Mouse (Mus musculus): ENCODE measurements around the gene Cmtm4. TPM values are rescaled to one million over a fixed set of nuclear protein-coding genes. Genes with fewer than 3 reads are reported as not detected.

Cmtm4 gene
- polyA plus RNA-seq, 1 experiment from 2014 or later, result 1.2 TPM

DNA sequence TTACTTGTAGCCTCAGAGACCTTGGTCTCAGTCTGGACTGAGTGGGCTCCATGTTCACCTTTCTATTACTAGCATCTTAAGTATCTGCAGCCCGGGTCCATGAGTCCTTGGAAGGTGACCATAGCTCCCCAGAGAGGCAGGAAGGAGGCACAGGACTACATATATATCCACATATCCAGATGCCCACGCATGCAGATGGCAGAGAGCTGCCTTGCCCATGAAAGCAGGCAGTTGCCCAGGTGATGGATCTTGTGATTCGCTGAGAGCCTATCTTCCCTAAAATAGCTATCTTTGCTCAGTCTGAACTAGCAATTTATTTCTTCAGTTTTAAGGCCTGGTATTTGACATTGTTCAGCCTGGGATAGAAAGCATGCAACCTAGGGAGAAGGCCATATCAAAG is 15.9 kb upstream of the Cmtm4 start:
- Histone ChIP-seq H3K27ac (replicated peaks) (no peak overlapping the region), H3K36me3 (peaks cover 10% of the 10 kb centered on the region), H3K4me1 (peaks cover 39% of the 10 kb centered on the region), H3K4me3 (no peak overlapping the region), H3K9ac (no peak overlapping the region), H3K4me2 (no peak overlapping the region), H3K9me3 (no peaks in the 10 kb centered on the region), H3K27me3 (replicated peaks) (no peaks in the 10 kb centered on the region)
- ATAC-seq (ENCODE audit: extremely low read depth, insufficient number of reproducible peaks, low FRiP score, low TSS enrichment), result no peak
- 77% methylated on average over 3 of the region's 3 CpGs for WGBS

DNA sequence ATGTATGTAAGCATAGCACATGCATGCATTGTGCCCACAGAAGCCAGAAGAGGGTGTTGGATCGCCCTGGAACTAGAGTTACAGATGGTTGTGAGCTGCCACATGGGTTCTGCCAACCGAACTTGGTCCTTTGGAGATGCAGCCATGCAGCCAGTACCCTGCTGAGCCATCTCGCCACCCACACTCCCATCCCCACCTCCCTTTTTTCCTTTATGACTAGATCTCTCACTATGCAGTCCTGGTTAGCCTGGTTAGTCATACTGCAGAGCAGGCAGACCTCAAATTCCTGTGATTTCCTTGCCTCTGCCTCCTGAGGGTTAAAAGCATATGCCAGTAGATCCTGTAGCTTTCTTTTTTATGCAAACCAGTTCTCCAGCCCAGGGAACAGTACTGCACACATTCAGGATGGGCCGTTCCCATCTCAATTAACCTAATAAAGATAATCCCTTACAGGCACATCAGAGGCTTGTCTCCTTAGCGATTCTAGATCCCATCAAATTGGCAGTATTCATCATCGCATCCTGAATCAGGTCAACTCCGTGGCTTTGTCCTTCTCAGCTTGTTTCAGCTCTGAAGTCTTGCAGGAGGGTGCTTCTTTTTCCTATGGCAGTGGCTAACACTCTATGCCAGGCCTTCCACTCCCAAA is 15.1 kb upstream of the Cmtm4 start:
- 69% methylated on average over 7 of the region's 7 CpGs for WGBS
- H3K4me1 ChIP-seq, result peaks cover 44% of the 10 kb centered on the region
- H3K9me3 ChIP-seq, result no peaks in the 10 kb centered on the region
- H3K27ac ChIP-seq (replicated peaks), result no peak overlapping the region
- no peak overlapping the region for H3K4me3 ChIP-seq
- H3K9ac ChIP-seq, result no peak overlapping the region
- no peak for ATAC-seq (ENCODE audit: extremely low read depth, insufficient number of reproducible peaks, low FRiP score, low TSS enrichment)
- no peak overlapping the region for H3K4me2 ChIP-seq
- H3K36me3 ChIP-seq, result peaks cover 5% of the 10 kb centered on the region; the same call in 1 of the 2 replicates
- no peaks in the 10 kb centered on the region for H3K27me3 ChIP-seq (replicated peaks)

- no peak for ATAC-seq (ENCODE audit: extremely low read depth, insufficient number of reproducible peaks, low FRiP score, low TSS enrichment)
Measured at GRCm38 (mm10) chr8:104408328-104409110, 12.9 kb upstream of the Cmtm4 start.

GRCm38 (mm10) chr8:104406340-104407128 is 10.9 kb upstream of the Cmtm4 start:
- no peaks in the 10 kb centered on the region for H3K27me3 ChIP-seq (replicated peaks)
- H3K36me3 ChIP-seq, result no peaks in the 10 kb centered on the region
- H3K9ac ChIP-seq, result no peak overlapping the region
- peaks cover 28% of the 10 kb centered on the region for H3K4me1 ChIP-seq
- H3K4me3 ChIP-seq, result no peak overlapping the region
- no peaks in the 10 kb centered on the region for H3K9me3 ChIP-seq
- WGBS, result 72% methylated on average over 6 of the region's 6 CpGs
- no peak overlapping the region for H3K4me2 ChIP-seq
- no peak for ATAC-seq (ENCODE audit: extremely low read depth, insufficient number of reproducible peaks, low FRiP score, low TSS enrichment)
- H3K27ac ChIP-seq (replicated peaks), result no peak overlapping the region

More at GRCm38 (mm10) chr8:104408328-104409110, 12.9 kb upstream of the Cmtm4 start:
- WGBS, result 74% methylated on average over 7 of the region's 7 CpGs
- H3K4me2 ChIP-seq, result no peak overlapping the region
- H3K9me3 ChIP-seq, result no peaks in the 10 kb centered on the region
- H3K4me1 ChIP-seq, result peaks cover 46% of the 10 kb centered on the region
- no peak overlapping the region for H3K27ac ChIP-seq (replicated peaks)
- H3K27me3 ChIP-seq (replicated peaks), result no peaks in the 10 kb centered on the region
- no peak overlapping the region for H3K4me3 ChIP-seq
- no peak overlapping the region for H3K9ac ChIP-seq
- H3K36me3 ChIP-seq, result no peaks in the 10 kb centered on the region

DNA sequence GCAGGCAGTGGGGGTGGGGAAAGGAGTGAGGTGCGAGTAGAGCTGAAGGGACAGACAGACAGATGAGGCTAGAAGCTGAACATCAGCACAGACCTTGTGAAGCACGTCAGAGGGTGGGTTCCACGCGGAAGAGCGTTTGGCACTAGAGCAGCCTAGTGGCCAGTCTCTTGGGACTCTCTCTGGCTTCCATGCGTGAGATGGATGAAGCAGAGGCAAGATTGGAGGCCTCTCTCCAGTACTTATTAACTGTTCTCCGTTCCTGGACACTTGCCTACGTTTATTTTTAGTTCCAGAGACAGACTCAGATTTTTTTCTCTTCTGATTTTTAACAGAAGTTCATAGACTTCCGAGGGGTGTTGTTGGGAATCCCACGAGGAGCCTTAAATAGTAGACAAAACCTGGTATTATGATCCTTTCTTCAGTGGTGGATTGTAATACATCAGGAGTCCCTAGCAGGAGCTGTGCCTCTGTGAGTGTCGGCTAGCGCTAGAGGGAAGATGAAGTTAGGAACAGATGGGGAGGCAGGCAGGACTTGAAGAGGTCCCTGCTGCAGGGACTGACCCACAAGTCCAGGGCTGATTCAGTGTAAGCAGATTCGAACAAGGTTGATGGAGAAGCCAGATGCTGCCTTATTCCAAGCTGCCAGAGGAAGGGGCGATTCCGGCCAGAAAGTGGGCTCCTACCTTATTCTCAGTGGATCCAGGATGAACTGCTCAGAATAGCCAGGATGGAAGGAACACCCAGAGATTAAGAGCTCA is 10.0 kb upstream of the Cmtm4 start:
- 42% methylated on average over 15 of the region's 15 CpGs for WGBS
- no peak for ATAC-seq (ENCODE audit: extremely low read depth, insufficient number of reproducible peaks, low FRiP score, low TSS enrichment)

DNA sequence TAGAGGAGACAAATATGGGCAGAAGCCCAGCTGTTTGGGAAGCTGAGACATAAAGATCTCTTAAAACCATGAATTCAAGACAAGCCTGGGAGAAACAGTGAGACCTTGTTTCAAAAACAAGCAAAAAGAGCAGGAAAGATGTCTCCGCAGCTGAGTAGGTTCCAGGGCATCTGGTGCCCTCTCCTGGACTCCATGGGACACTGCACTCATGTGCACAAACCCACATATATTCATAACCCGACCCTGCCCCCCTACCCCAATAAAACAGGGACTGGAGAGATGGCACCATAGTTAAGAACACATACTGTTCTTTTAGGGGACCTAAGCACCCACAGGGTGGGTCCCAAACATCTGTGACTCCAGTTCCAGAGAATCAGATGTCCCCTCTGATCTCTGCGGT is 8.0 kb upstream of the Cmtm4 start:
- H3K36me3 ChIP-seq, result no peaks in the 10 kb centered on the region
- H3K27me3 ChIP-seq (replicated peaks), result no peaks in the 10 kb centered on the region
- H3K9me3 ChIP-seq, result no peaks in the 10 kb centered on the region
- H3K4me3 ChIP-seq, result no peak overlapping the region
- ATAC-seq (ENCODE audit: extremely low read depth, insufficient number of reproducible peaks, low FRiP score, low TSS enrichment), result no peak
- peaks cover 38% of the 10 kb centered on the region for H3K4me1 ChIP-seq
- no peak overlapping the region for H3K27ac ChIP-seq (replicated peaks)
- no peak overlapping the region for H3K4me2 ChIP-seq
- no peak overlapping the region for H3K9ac ChIP-seq
- 72% methylated on average over 3 of the region's 3 CpGs for WGBS

More for the DNA sequence above, 10.0 kb upstream of the Cmtm4 start:
- H3K36me3 ChIP-seq, result no peaks in the 10 kb centered on the region
- H3K27ac ChIP-seq (replicated peaks), result peak overlapping the region; percentile 54
- no peak overlapping the region for H3K9ac ChIP-seq
- H3K4me3 ChIP-seq, result no peak overlapping the region
- H3K27me3 ChIP-seq (replicated peaks), result no peaks in the 10 kb centered on the region
- peaks cover 34% of the 10 kb centered on the region for H3K4me1 ChIP-seq
- H3K9me3 ChIP-seq, result no peaks in the 10 kb centered on the region
- H3K4me2 ChIP-seq, result peak overlapping the region; percentile 12; the same call in 1 of the 2 replicates

GRCm38 (mm10) chr8:104394801-104395702 is 555 bp downstream of the Cmtm4 start:
- Histone ChIP-seq H3K9me3 (0 out of 2 replicates have a peak, but pooled peaks cover 3% of the 10 kb centered on the region), H3K9ac (peak overlapping the region; percentile 97), H3K27me3 (replicated peaks) (no peaks in the 10 kb centered on the region), H3K36me3 (no peaks in the 10 kb centered on the region), H3K4me1 (peaks cover 26% of the 10 kb centered on the region), H3K27ac (replicated peaks) (peak overlapping the region; percentile 68), H3K4me3 (peak overlapping the region; percentile 88), H3K4me2 (peak overlapping the region; percentile 99)
- peak; percentile 30 for ATAC-seq (ENCODE audit: extremely low read depth, insufficient number of reproducible peaks, low FRiP score, low TSS enrichment)
- under 1% methylated on average over 74 of the region's 82 CpGs for WGBS

DNA sequence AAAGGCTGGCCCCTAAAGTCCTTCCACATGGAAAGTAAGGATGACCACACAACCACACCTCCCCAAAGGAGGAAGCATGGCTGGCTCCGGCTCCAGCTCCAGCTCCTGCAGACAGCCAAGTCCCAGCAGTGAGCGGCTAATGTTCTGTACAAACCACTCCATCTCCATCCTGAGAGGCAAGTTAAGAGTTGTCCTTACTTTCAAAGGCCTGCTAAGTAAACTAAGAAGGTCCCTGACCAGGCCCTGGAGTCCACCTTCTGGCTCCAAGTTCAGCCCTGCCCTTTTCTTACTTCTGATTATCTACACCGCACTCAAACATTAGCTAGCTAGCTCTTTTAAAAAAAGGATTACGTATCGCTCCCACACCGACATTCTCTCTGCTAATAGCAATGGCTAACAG is 1.8 kb downstream of the Cmtm4 start:
- WGBS, result 74% methylated on average over 6 of the region's 6 CpGs
- no peaks in the 10 kb centered on the region for H3K36me3 ChIP-seq
- peak overlapping the region; percentile 97; the same call in 1 of the 2 replicates for H3K9ac ChIP-seq
- ATAC-seq (ENCODE audit: extremely low read depth, insufficient number of reproducible peaks, low FRiP score, low TSS enrichment), result no peak
- peak overlapping the region; percentile 88; the same call in 1 of the 2 replicates for H3K4me3 ChIP-seq
- 0 out of 2 replicates have a peak, but pooled peaks cover 3% of the 10 kb centered on the region for H3K9me3 ChIP-seq
- peaks cover 28% of the 10 kb centered on the region for H3K4me1 ChIP-seq
- no peak overlapping the region for H3K27ac ChIP-seq (replicated peaks)
- H3K4me2 ChIP-seq, result peak overlapping the region; percentile 99
- no peaks in the 10 kb centered on the region for H3K27me3 ChIP-seq (replicated peaks)

DNA sequence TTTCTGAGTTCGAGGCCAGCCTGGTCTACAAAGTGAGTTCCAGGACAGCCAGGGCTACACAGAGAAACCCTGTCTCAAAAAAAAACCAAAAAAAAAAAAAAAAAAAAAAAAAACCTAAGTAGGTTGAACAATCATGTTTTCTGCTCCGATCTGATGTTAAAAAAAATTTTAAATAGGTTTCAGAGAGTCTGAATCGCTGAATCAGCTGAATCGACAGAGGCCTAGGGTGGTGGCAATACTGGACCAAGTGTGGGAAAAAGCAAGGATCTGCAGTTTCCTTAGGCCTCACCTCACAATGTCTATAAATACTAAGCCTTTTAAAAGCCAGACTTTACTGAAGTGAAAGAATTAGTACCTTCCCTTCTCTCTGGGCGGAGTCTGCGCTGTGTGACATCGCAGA is 2.5 kb downstream of the Cmtm4 start:
- H3K9ac ChIP-seq, result no peak overlapping the region
- H3K27me3 ChIP-seq (replicated peaks), result no peaks in the 10 kb centered on the region
- 93% methylated on average over 7 of the region's 7 CpGs for WGBS
- no peak overlapping the region for H3K4me2 ChIP-seq
- H3K9me3 ChIP-seq, result 0 out of 2 replicates have a peak, but pooled peaks cover 3% of the 10 kb centered on the region
- no peak overlapping the region for H3K4me3 ChIP-seq
- no peak for ATAC-seq (ENCODE audit: extremely low read depth, insufficient number of reproducible peaks, low FRiP score, low TSS enrichment)
- H3K27ac ChIP-seq (replicated peaks), result no peak overlapping the region
- peaks cover 33% of the 10 kb centered on the region for H3K4me1 ChIP-seq
- no peaks in the 10 kb centered on the region for H3K36me3 ChIP-seq

GRCm38 (mm10) chr8:104390245-104390644 is 5.4 kb downstream of the Cmtm4 start:
- no peak for ATAC-seq (ENCODE audit: extremely low read depth, insufficient number of reproducible peaks, low FRiP score, low TSS enrichment)
- H3K9ac ChIP-seq, result no peak overlapping the region
- no peak overlapping the region for H3K27ac ChIP-seq (replicated peaks)
- H3K9me3 ChIP-seq, result no peaks in the 10 kb centered on the region
- no peaks in the 10 kb centered on the region for H3K36me3 ChIP-seq
- H3K27me3 ChIP-seq (replicated peaks), result no peaks in the 10 kb centered on the region
- H3K4me3 ChIP-seq, result no peak overlapping the region
- H3K4me2 ChIP-seq, result no peak overlapping the region
- peaks cover 59% of the 10 kb centered on the region for H3K4me1 ChIP-seq
- 50% methylated on average over 8 of the region's 8 CpGs for WGBS
